Mouse (Mus musculus) CH12.LX (cell line): Measurements from ENCODE around the gene Ankrd13c. TPM values are rescaled to one million over a fixed set of nuclear protein-coding genes. Genes with fewer than 3 reads are reported as not detected.

Experiments
- DNase-seq: peaks from one replicate; pipeline ENCODE4 v3.0.0-alpha.2; 2013; ENCODE audit errors: extremely low read depth
- H3K27ac ChIP-seq: 2 replicates; pipeline ENCODE4 v1.5.1; 2012; ENCODE audit warnings: low read depth, mild to moderate bottlenecking, control low read depth, moderate library complexity; ENCODE audit not compliant: insufficient read depth
- H3K27me3 ChIP-seq: replicated peaks from 2 replicates; pipeline ENCODE3; 2012; ENCODE audit warnings: inconsistent platforms
- H3K36me3 ChIP-seq, 2 experiments: replicated peaks in 1 of 2; 2 replicates each; pipeline versions ENCODE3 to v1.6.1; 2012; ENCODE audit warnings: inconsistent platforms in 1 of 2, low read length in 1 of 2, mild to moderate bottlenecking in 1 of 2, mixed read lengths in 1 of 2, moderate library complexity in 1 of 2; ENCODE audit not compliant: control insufficient read depth in 1 of 2, insufficient read depth in 1 of 2
- H3K4me1 ChIP-seq, 2 experiments: 2 replicates each; pipeline ENCODE4 v1.6.1; 2012; ENCODE audit warnings: inconsistent platforms in 1 of 2, moderate library complexity in 1 of 2; ENCODE audit not compliant: insufficient read depth in 2 of 2, control insufficient read depth in 1 of 2
- H3K4me2 ChIP-seq: 2 replicates; pipeline ENCODE4 v1.6.1; 2012; ENCODE audit warnings: low read depth, mild to moderate bottlenecking, control low read depth; ENCODE audit not compliant: poor library complexity, insufficient read depth, severe bottlenecking
- H3K4me3 ChIP-seq, 3 experiments: fragments of 150-350 bp in 1 of 3; sonication (generic) in 1 of 3; replicated peaks in 1 of 3; 2 replicates each; pipeline versions ENCODE3 to v1.5.1; 2011 to 2012; ENCODE audit warnings: low read depth in 2 of 3, low read length in 2 of 3, mild to moderate bottlenecking in 2 of 3, moderate library complexity in 2 of 3, control low read depth in 1 of 3, improper control_type of control experiment in 1 of 3, inconsistent platforms in 1 of 3, mixed read lengths in 1 of 3; ENCODE audit not compliant: poor library complexity in 1 of 3
- H3K79me2 ChIP-seq: replicated peaks from 2 replicates; pipeline ENCODE4 v1.6.1; 2012; ENCODE audit warnings: mild to moderate bottlenecking, moderate library complexity; ENCODE audit not compliant: control insufficient read depth, poor library complexity, insufficient read depth, severe bottlenecking; ENCODE audit errors: extremely low read depth
- H3K9ac ChIP-seq: 2 replicates; pipeline ENCODE4 v1.6.1; 2012; ENCODE audit warnings: low read depth, mild to moderate bottlenecking, control low read depth, moderate library complexity; ENCODE audit not compliant: insufficient read depth
- H3K9me3 ChIP-seq: replicated peaks from 2 replicates; pipeline ENCODE3; 2012; ENCODE audit warnings: low read length, inconsistent platforms, mixed read lengths
- CHD1 ChIP-seq: IDR thresholded peaks from 2 replicates; pipeline ENCODE4 v1.6.1; 2012; ENCODE audit warnings: low read depth, low read length, improper control_type of control experiment, inconsistent platforms
- E2F4 ChIP-seq: IDR thresholded peaks from 2 replicates; pipeline ENCODE4 v1.6.1; 2011; ENCODE audit warnings: low read depth, low read length, improper control_type of control experiment; ENCODE audit not compliant: insufficient replicate concordance
- EP300 ChIP-seq: IDR thresholded peaks from 2 replicates; pipeline ENCODE4 v1.6.1; 2011; ENCODE audit warnings: low read length, improper control_type of control experiment
- ETS1 ChIP-seq: conservative IDR thresholded peaks from 2 replicates; pipeline ENCODE4 v1.6.1; 2012; ENCODE audit warnings: low read depth, mild to moderate bottlenecking, inconsistent platforms, low read length, improper control_type of control experiment, moderate library complexity
- GABPA ChIP-seq: IDR thresholded peaks from 2 replicates; pipeline ENCODE4 v1.6.1; 2012; ENCODE audit warnings: low read depth, low read length, improper control_type of control experiment, inconsistent platforms; ENCODE audit not compliant: insufficient replicate concordance
- IRF4 ChIP-seq: IDR thresholded peaks from 2 replicates; pipeline ENCODE4 v1.6.1; 2014; ENCODE audit warnings: low read depth, mild to moderate bottlenecking, inconsistent platforms, low read length, improper control_type of control experiment
- JUN ChIP-seq: IDR thresholded peaks from 2 replicates; pipeline ENCODE4 v1.6.1; 2011; ENCODE audit warnings: low read depth, mild to moderate bottlenecking, low read length, improper control_type of control experiment, moderate library complexity; ENCODE audit not compliant: insufficient read depth
- JUND ChIP-seq: conservative IDR thresholded peaks from 2 replicates; pipeline ENCODE4 v1.6.1; 2011; ENCODE audit warnings: low read depth, low read length, improper control_type of control experiment
- KAT2A ChIP-seq: IDR thresholded peaks from 2 replicates; pipeline ENCODE4 v1.6.1; 2012; ENCODE audit warnings: low read length, improper control_type of control experiment, inconsistent platforms; ENCODE audit not compliant: insufficient replicate concordance
- MAFK ChIP-seq: IDR thresholded peaks from 2 replicates; pipeline ENCODE4 v1.6.1; 2011; ENCODE audit warnings: low read length, improper control_type of control experiment; ENCODE audit not compliant: insufficient replicate concordance
- MYC ChIP-seq: IDR thresholded peaks from 2 replicates; pipeline ENCODE4 v1.6.1; 2011; ENCODE audit warnings: low read depth, mild to moderate bottlenecking, improper control_type of control experiment, low read length
- PAX5 ChIP-seq: IDR thresholded peaks from 2 replicates; pipeline ENCODE4 v1.6.1; 2012; ENCODE audit warnings: low read length, inconsistent platforms, mixed read lengths
- POLR2A ChIP-seq: IDR thresholded peaks from 2 replicates; pipeline ENCODE4 v1.6.1; 2011; ENCODE audit warnings: low read depth, mild to moderate bottlenecking, improper control_type of control experiment, low read length
- POLR2AphosphoS2 ChIP-seq: IDR thresholded peaks from 2 replicates; pipeline ENCODE4 v1.6.1; 2011; ENCODE audit warnings: low read depth, low read length, improper control_type of control experiment
- RAD21 ChIP-seq: IDR thresholded peaks from 2 replicates; pipeline ENCODE4 v1.6.1; 2011; ENCODE audit warnings: low read depth, mild to moderate bottlenecking, low read length, improper control_type of control experiment, moderate library complexity
- RCOR1 ChIP-seq: conservative IDR thresholded peaks from 2 replicates; pipeline ENCODE4 v1.6.1; 2012; ENCODE audit warnings: low read depth, mild to moderate bottlenecking, inconsistent platforms, low read length, improper control_type of control experiment
- SIN3A ChIP-seq: IDR thresholded peaks from 2 replicates; pipeline ENCODE4 v1.6.1; 2012; ENCODE audit warnings: low read length, improper control_type of control experiment, inconsistent platforms
- TBP ChIP-seq: conservative IDR thresholded peaks from 2 replicates; pipeline ENCODE4 v1.6.1; 2011; ENCODE audit warnings: low read depth, low read length, improper control_type of control experiment
- UBTF ChIP-seq: IDR thresholded peaks from 2 replicates; pipeline ENCODE4 v1.6.1; 2012; ENCODE audit warnings: low read depth, mild to moderate bottlenecking, inconsistent platforms, low read length, improper control_type of control experiment, moderate library complexity
- dilution Hi-C: fragments of 300-500 bp; cut with MboI; formaldehyde crosslinking; loops from 2 replicates; pipeline ENCODE4 v1.14.3; 2020; ENCODE audit warnings: low sequenced_read_pairs; ENCODE audit not compliant: extremely low pct_unique_long_range_greater_than_20kb, extremely low pct_ligation_motif_present
- in situ Hi-C: fragments of 300-500 bp; cut with MboI; formaldehyde crosslinking; loops from 3 replicates; pipeline ENCODE4 v1.14.3; 2019; ENCODE audit warnings: low sequenced_read_pairs, low pct_ligation_motif_present, low pct_unique_long_range_greater_than_20kb, mixed read lengths
- polyA plus RNA-seq: library from polyadenylated mRNA; unstranded; fragments of >175 nt; gene quantifications from 2 replicates; pipeline ENCODE4 v1.2.1, GENCODE M21; 2012; ENCODE audit warnings: low read depth; ENCODE audit not compliant: insufficient read length
- total RNA-seq, 2 experiments: library from RNA; depleted of rRNA; stranded (reverse); fragments of 300-350 nt in 1 of 2; fragments of >200 nt in 1 of 2; gene quantifications; 2 replicates each; pipeline ENCODE4 v1.2.3; 2012 to 2014

The Ankrd13c gene
- total and polyA plus RNA-seq, 3 experiments = 18.9 to 65.3 (median 54.4) TPM

- Histone ChIP-seq H3K9ac (no peak overlapping the region), H3K4me3 (no peak overlapping the region), H3K79me2 (peaks cover 51% of the 10 kb centered on the region), H3K4me1 (peaks cover 0 to 5% of the 10 kb centered on the region in 2 experiments; a peak in 1 of 4 replicates), H3K4me2 (no peak overlapping the region), H3K36me3 (peaks cover 8 to 66% of the 10 kb centered on the region in 2 experiments), H3K9me3 (peaks cover 2% of the 10 kb centered on the region), H3K27me3 (no peaks in the 10 kb centered on the region), H3K27ac (no peak overlapping the region)
- TF ChIP-seq GABPA (no peak), POLR2AphosphoS2 (no peak), UBTF (no peak), RCOR1 (no peak), EP300 (no peak), CHD1 (no peak), ETS1 (no peak), POLR2A (no peak), JUND (no peak), E2F4 (no peak), MYC (no peak), RAD21 (no peak)
- DNase-seq = no peak
- in situ Hi-C loops (no loop called here), dilution Hi-C loops (no loop called here)
These were observed 10.3 kb downstream of the Ankrd13c start for GRCm38 (mm10) chr3:157957320-157957719.

DNA sequence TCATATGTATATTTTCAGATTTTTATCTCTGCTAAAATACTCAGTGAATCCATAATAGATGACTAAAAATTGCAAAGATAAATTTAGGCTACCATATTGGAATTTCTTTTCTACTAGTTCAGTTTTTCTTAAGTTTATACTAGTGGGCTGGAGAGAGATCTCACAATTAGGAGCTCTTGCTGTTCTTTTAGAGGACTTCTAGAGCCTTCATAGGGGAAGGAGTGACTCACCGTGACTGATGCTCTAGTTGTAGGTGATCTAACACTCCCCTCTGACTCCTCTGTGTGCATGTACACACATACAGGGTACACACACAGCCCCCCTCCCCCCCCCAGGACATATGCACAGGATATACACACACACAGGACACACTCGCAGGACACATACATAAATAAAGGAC is 24.1 kb downstream of the Ankrd13c start:
- H3K27ac ChIP-seq = no peak overlapping the region
- in situ Hi-C loops = no loop called here
- H3K4me1 ChIP-seq = no peaks in the 10 kb centered on the region
- H3K27me3 ChIP-seq = no peaks in the 10 kb centered on the region
- dilution Hi-C loops = no loop called here
- no peak for DNase-seq
- no peak for TF ChIP-seq TBP
- no peak for TF ChIP-seq KAT2A
- no peak for TF ChIP-seq IRF4
- TF ChIP-seq JUND = no peak
- no peak for TF ChIP-seq MAFK
- TF ChIP-seq EP300 = no peak
- no peak for TF ChIP-seq RCOR1
- no peak for TF ChIP-seq MYC
- TF ChIP-seq PAX5 = no peak
- TF ChIP-seq JUN = no peak
- no peak for TF ChIP-seq SIN3A
- TF ChIP-seq UBTF = no peak
- no peak overlapping the region for H3K9ac ChIP-seq
- peaks cover 7% of the 10 kb centered on the region for H3K9me3 ChIP-seq
- no peak overlapping the region for H3K4me3 ChIP-seq
- H3K36me3 ChIP-seq = peaks cover 12 to 40% of the 10 kb centered on the region in 2 experiments
- H3K4me2 ChIP-seq = no peak overlapping the region
- H3K79me2 ChIP-seq = peaks cover 16% of the 10 kb centered on the region
